Mouse (Mus musculus) intestine, postnatal 0 days (tissue): ENCODE data around the gene Trim46. TPM values are rescaled to one million over a fixed set of nuclear protein-coding genes. Genes with fewer than 3 reads are reported as not detected.

Experiments used
- ATAC-seq: fragments of 200-750 bp; cut with Nextera tagmentation; 2 replicates; pipeline ENCODE4 v1.8.0; 2017; ENCODE audit warnings: mild to moderate bottlenecking, moderate TSS enrichment, moderate library complexity
- H3K27ac ChIP-seq: fragments of 300-500 bp; sonication (generic); 2 replicates; pipeline ENCODE4 v1.5.1; 2014; ENCODE audit warnings: mild to moderate bottlenecking, low read depth, low read length, moderate library complexity
- H3K27me3 ChIP-seq: fragments of 300-500 bp; sonication (generic); replicated peaks from 2 replicates; pipeline ENCODE4 v1.6.1; 2014; ENCODE audit warnings: low read length, mixed read lengths; ENCODE audit not compliant: control insufficient read depth, insufficient read depth
- H3K36me3 ChIP-seq: fragments of 300-500 bp; sonication (generic); 2 replicates; pipeline ENCODE4 v1.6.1; 2014; ENCODE audit warnings: mild to moderate bottlenecking, moderate library complexity; ENCODE audit not compliant: control insufficient read depth, insufficient read depth
- H3K4me1 ChIP-seq: fragments of 300-500 bp; sonication (generic); replicated peaks from 2 replicates; pipeline ENCODE4 v1.6.1; 2014; ENCODE audit warnings: antibody characterized with exemption, low read length, mixed read lengths; ENCODE audit not compliant: control insufficient read depth, insufficient read depth
- H3K4me2 ChIP-seq: fragments of 300-500 bp; sonication (generic); replicated peaks from 2 replicates; pipeline ENCODE4 v1.6.1; 2014; ENCODE audit warnings: low read depth, mild to moderate bottlenecking, moderate library complexity
- H3K4me3 ChIP-seq: fragments of 300-500 bp; sonication (generic); 2 replicates; pipeline ENCODE4 v1.5.1; 2014; ENCODE audit warnings: low read depth, low read length
- H3K9ac ChIP-seq: fragments of 300-500 bp; sonication (generic); 2 replicates; pipeline ENCODE4 v1.6.1; 2014; ENCODE audit warnings: mild to moderate bottlenecking, low read depth, low read length
- H3K9me3 ChIP-seq: fragments of 300-500 bp; sonication (generic); 2 replicates; pipeline ENCODE4 v1.6.1; 2016; ENCODE audit warnings: mixed run types; ENCODE audit not compliant: control insufficient read depth
- CTCF ChIP-seq: sonication (generic); IDR thresholded peaks from 2 replicates; pipeline ENCODE4 v1.5.1; 2016; ENCODE audit warnings: low read depth, mild to moderate bottlenecking, control low read depth, antibody characterized with exemption, moderate library complexity
- WGBS: fragments of 180-500 bp; shearing (Covaris S2); extraction: QIAGEN DNeasy Blood & Tissue Kit; methylation state at CpG from one replicate; pipeline ENCODE4 v1.1.7; 2014; 5-methylcytosine and 5-hydroxymethylcytosine counted together
- polyA plus RNA-seq: library from polyadenylated mRNA; unstranded; fragments of >200 nt; fragmentation: Nextera tagmentation; extraction: Ambion mirVana; gene quantifications from 2 replicates; pipeline ENCODE4 v1.2.1, GENCODE M21; 2015

Gene Trim46
- polyA plus RNA-seq, 1 experiment from 2014 or later, result 1.3 TPM

GRCm38 (mm10) chr3:89266439-89266893 lies 20.4 kb upstream of the Trim46 start:
- Histone ChIP-seq H3K4me3 (peak overlapping the region; percentile 78), H3K9ac (peak overlapping the region; percentile 85), H3K4me2 (peak overlapping the region; percentile 98), H3K36me3 (peaks cover 7% of the 10 kb centered on the region; the same call in 1 of the 2 replicates), H3K27me3 (no peaks in the 10 kb centered on the region), H3K4me1 (peaks cover 11% of the 10 kb centered on the region; the same call in 1 of the 2 replicates), H3K9me3 (no peaks in the 10 kb centered on the region), H3K27ac (peak overlapping the region; percentile 54)
- peak; percentile 78 for ATAC-seq
- WGBS, result under 1% methylated on average over 20 of the region's 20 CpGs
- TF ChIP-seq CTCF, result no peak

GRCm38 (mm10) chr3:89262417-89262816 lies 16.3 kb upstream of the Trim46 start:
- Histone ChIP-seq H3K4me2 (no peak overlapping the region), H3K27me3 (no peaks in the 10 kb centered on the region)

GRCm38 (mm10) chr3:89260211-89260610 lies 14.1 kb upstream of the Trim46 start:
- H3K4me1 ChIP-seq, result no peaks in the 10 kb centered on the region
- H3K4me3 ChIP-seq, result no peak overlapping the region
- H3K9ac ChIP-seq, result no peak overlapping the region
- no peak for ATAC-seq
- H3K4me2 ChIP-seq, result no peak overlapping the region
- H3K36me3 ChIP-seq, result no peaks in the 10 kb centered on the region
- no peak overlapping the region for H3K27ac ChIP-seq
- no peaks in the 10 kb centered on the region for H3K27me3 ChIP-seq
- H3K9me3 ChIP-seq, result no peaks in the 10 kb centered on the region
- 60% methylated on average over 3 of the region's 3 CpGs for WGBS
- no peak for TF ChIP-seq CTCF

More at GRCm38 (mm10) chr3:89262417-89262816, 16.3 kb upstream of the Trim46 start:
- WGBS, result 61% methylated on average over 10 of the region's 10 CpGs
- Histone ChIP-seq H3K4me1 (no peaks in the 10 kb centered on the region), H3K9ac (no peak overlapping the region), H3K36me3 (no peaks in the 10 kb centered on the region), H3K4me3 (no peak overlapping the region), H3K27ac (peak overlapping the region; percentile 28; the same call in 1 of the 2 replicates), H3K9me3 (no peaks in the 10 kb centered on the region)
- no peak for TF ChIP-seq CTCF
- ATAC-seq, result no peak

GRCm38 (mm10) chr3:89259076-89259475 lies 13.0 kb upstream of the Trim46 start, which contains the start of gene Dpm3:
Dpm3 (plus strand) TSS chr3:89259358.
- Histone ChIP-seq H3K36me3 (no peaks in the 10 kb centered on the region), H3K4me3 (no peak within 1 kb of the TSS), H3K4me2 (no peak within 1 kb of the TSS), H3K4me1 (no peaks in the 10 kb centered on the region), H3K9ac (no peak within 1 kb of the TSS), H3K27ac (no peak within 1 kb of the TSS), H3K27me3 (no peaks in the 10 kb centered on the region), H3K9me3 (no peaks in the 10 kb centered on the region)
- ATAC-seq, result no peak
- no peak for TF ChIP-seq CTCF
- WGBS, result 57% methylated on average over 7 of the region's 7 CpGs

GRCm38 (mm10) chr3:89256177-89256576 lies 10.1 kb upstream of the Trim46 start:
- no peaks in the 10 kb centered on the region for H3K9me3 ChIP-seq
- H3K36me3 ChIP-seq, result no peaks in the 10 kb centered on the region
- no peak overlapping the region for H3K27ac ChIP-seq
- no peak overlapping the region for H3K4me2 ChIP-seq
- H3K4me3 ChIP-seq, result no peak overlapping the region
- no peak for ATAC-seq
- 0 out of 2 replicates have a peak, but pooled peaks cover 12% of the 10 kb centered on the region for H3K4me1 ChIP-seq
- H3K9ac ChIP-seq, result no peak overlapping the region
- no peak for TF ChIP-seq CTCF
- 80% methylated on average over 5 of the region's 5 CpGs for WGBS
- no peaks in the 10 kb centered on the region for H3K27me3 ChIP-seq

GRCm38 (mm10) chr3:89254994-89255393 lies 8.9 kb upstream of the Trim46 start:
- 63% methylated on average over 5 of the region's 5 CpGs for WGBS
- Histone ChIP-seq H3K4me2 (no peak overlapping the region), H3K9me3 (no peaks in the 10 kb centered on the region), H3K4me3 (no peak overlapping the region), H3K9ac (no peak overlapping the region), H3K36me3 (no peaks in the 10 kb centered on the region), H3K27me3 (no peaks in the 10 kb centered on the region), H3K27ac (no peak overlapping the region), H3K4me1 (0 out of 2 replicates have a peak, but pooled peaks cover 12% of the 10 kb centered on the region)
- 0 out of 2 replicates have a peak, but pooled peaks have one; percentile 17 for ATAC-seq
- TF ChIP-seq CTCF, result no peak; the same call in 1 of the 2 replicates
